ENCODE assay signal across 33 mouse cellular contexts in the genomic region with DNA sequence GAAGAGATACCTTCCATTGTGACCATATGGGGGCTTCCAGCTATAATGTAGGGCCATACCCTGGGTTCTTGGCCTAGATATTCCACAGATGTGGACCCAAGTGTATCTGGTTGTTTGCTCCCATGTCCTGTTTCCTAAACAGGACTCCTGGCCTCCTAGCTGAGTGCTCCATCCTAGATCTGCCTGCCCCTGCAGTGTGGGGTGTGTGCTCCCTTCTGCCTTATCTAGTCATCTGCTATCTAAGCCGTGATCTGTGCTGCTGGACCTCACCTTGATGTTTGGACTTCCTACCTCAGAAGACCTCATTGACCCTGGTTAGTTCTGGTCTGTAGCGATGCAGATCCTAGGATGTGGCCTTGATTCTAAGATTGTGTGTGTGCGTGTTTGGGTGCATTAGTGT. TPM values are rescaled to one million over a fixed set of nuclear protein-coding genes. Genes with fewer than 3 reads are reported as not detected.
"Had no signal": no experiment of that assay in that cellular context is flagged by ENCODE, and none has a peak within 500 bp of the region (broad histone marks: within the 10 kb centered on the region; RNA-seq: fewer than 3 reads in every experiment).

No protein-coding gene starts in this region.

- H3K4me1 ChIP-seq: hindbrain, embryonic 13.5 days; hindbrain, embryonic 15.5 days; limb, embryonic 10.5 days; limb, embryonic 12.5 days had no signal

- ATAC-seq: hindbrain, postnatal 0 days; intestine, embryonic 16.5 days had no signal

- H3K36me3 ChIP-seq: liver, embryonic 15.5 days had no signal

- H3K9ac ChIP-seq: heart, embryonic 13.5 days; heart, embryonic 15.5 days; hindbrain, embryonic 13.5 days; hindbrain, embryonic 15.5 days; limb, embryonic 12.5 days; liver, embryonic 13.5 days; liver, embryonic 15.5 days had no signal

- H3K27me3 ChIP-seq: heart, embryonic 13.5 days; heart, embryonic 15.5 days; hindbrain, embryonic 13.5 days; hindbrain, embryonic 15.5 days; limb, embryonic 12.5 days; liver, embryonic 13.5 days; liver, embryonic 15.5 days had no signal

- H3K27ac ChIP-seq: gastrocnemius, adult 2 months; heart, embryonic 13.5 days; heart, embryonic 15.5 days; hindbrain, embryonic 13.5 days; hindbrain, embryonic 15.5 days; hindbrain, postnatal 0 days; left cerebral cortex, adult 2 months; limb, embryonic 10.5 days; limb, embryonic 12.5 days; liver, embryonic 13.5 days; liver, embryonic 15.5 days had no signal

- DNase-seq: gastrocnemius, adult 2 months; gastrocnemius, postnatal 10 days; gastrocnemius, postnatal 25 days; heart, adult 18-20 months; heart, postnatal 14 days; heart, postnatal 36 days; kidney, postnatal 10 days; liver; liver, embryonic 13.5 days had no signal

- H3K9me3 ChIP-seq: heart, embryonic 13.5 days; heart, embryonic 15.5 days; hindbrain, embryonic 13.5 days; hindbrain, embryonic 15.5 days; limb, embryonic 10.5 days; limb, embryonic 12.5 days; liver, embryonic 13.5 days; liver, embryonic 15.5 days had no signal

- H3K4me3 ChIP-seq: gastrocnemius, adult 2 months; heart, embryonic 13.5 days; heart, embryonic 15.5 days; hindbrain, embryonic 13.5 days; hindbrain, embryonic 15.5 days; left cerebral cortex, adult 2 months; limb, embryonic 10.5 days; limb, embryonic 12.5 days; liver, embryonic 13.5 days; liver, embryonic 15.5 days had no signal

- H3K4me2 ChIP-seq: heart, embryonic 11.5 days; heart, embryonic 13.5 days; heart, embryonic 15.5 days; hindbrain, embryonic 13.5 days; hindbrain, embryonic 15.5 days; limb, embryonic 12.5 days; liver, embryonic 11.5 days; liver, embryonic 13.5 days; liver, embryonic 15.5 days had no signal

RNA-seq across cellular contexts. Expression of gene Timm8a2, which starts 44.6 kb away (rescaled TPM):
- total RNA-seq: gastrocnemius, adult 2 months; gastrocnemius, postnatal 10 days; gastrocnemius, postnatal 25 days; heart, adult 18-20 months; heart, adult 8-10 months; heart, postnatal 14 days; heart, postnatal 36 days; hematopoietic stem cell, adult 5-6 weeks; hindbrain, postnatal 0 days; layer of hippocampus, adult 18-20 months; layer of hippocampus, postnatal 10 days; left cerebral cortex, adult 2 months; left cerebral cortex, postnatal 36 days had no signal
- polyA plus RNA-seq: frontal cortex, adult 2 months; gonadal fat pad, adult 2 months; heart, embryonic 11.5 days; heart, embryonic 13.5 days; heart, embryonic 15.5 days; heart, postnatal 0 days; hindbrain, embryonic 11.5 days; hindbrain, embryonic 13.5 days; hindbrain, embryonic 15.5 days; hindbrain, postnatal 0 days; intestine, embryonic 14.5 days; intestine, embryonic 16.5 days; kidney, adult 2 months; large intestine, adult 2 months; limb, embryonic 10.5 days; limb, embryonic 12.5 days; liver, embryonic 11.5 days; liver, embryonic 13.5 days; liver, embryonic 15.5 days had no signal
